Mouse (Mus musculus): ENCODE data around the gene Kcnj15.

Gene Kcnj15

GRCm38 (mm10) chr16:95257266-95257894 is at the start of gene Kcnj15:
TSS of gene Kcnj15 (plus strand) at chr16:95257558.
- in situ Hi-C loops (cut with MboI, MseI) = no loop called here

DNA sequence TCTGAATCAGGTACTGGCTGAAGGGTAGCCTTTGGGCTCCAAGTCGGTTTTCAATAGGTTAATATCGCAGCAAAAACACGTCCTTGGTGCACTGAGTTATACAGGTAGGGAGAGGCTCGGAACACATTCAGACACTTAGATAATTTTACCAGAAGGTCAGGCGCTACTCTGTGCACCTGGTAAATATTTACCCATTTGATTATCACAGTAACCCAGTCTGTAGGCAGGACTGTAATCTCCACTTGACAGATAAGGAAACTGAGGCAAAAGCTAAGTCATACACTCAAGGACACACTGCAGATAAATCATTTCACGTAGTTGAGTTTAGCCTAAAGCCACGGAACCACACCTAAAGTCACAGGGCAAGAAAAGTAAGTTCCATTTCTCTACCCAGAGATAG is 49.1 kb upstream of the Kcnj15 start:
- in situ Hi-C loops (cut with MboI, MseI) = no loop called here

- in situ Hi-C loops (cut with MboI, MseI) = no loop called here
Observed at GRCm38 (mm10) chr16:95209011-95209466, 48.3 kb upstream of the Kcnj15 start.

- in situ Hi-C loops (cut with MboI, MseI) = no loop called here
Observed at GRCm38 (mm10) chr16:95214251-95215197, 42.8 kb upstream of the Kcnj15 start.

GRCm38 (mm10) chr16:95215782-95216181 is 41.6 kb upstream of the Kcnj15 start:
- in situ Hi-C loops (cut with MboI, MseI) = no loop called here

- in situ Hi-C loops (cut with MboI, MseI) = no loop called here
Observed at GRCm38 (mm10) chr16:95216346-95216745, 41.0 kb upstream of the Kcnj15 start.

DNA sequence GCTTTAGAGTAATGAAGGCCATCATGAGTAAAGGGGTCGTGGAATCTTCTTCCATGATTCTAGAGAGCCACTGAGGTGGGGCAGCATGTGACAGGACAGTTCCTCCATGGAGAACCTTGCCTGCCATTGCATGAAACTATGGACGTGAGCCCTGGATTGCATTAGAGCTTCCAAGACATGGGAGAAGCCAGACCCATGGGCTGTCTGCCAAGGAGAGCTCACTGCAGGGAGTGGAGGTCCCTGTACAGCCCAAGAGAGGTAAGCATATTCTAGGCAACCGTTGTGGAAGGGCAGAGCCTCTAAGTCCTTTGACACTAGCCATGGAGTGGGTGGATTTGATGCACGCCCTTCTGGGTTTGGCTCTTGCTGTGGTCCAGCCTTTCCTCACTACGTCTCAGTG is 40.5 kb upstream of the Kcnj15 start:
- in situ Hi-C loops (cut with MboI, MseI) = no loop called here

GRCm38 (mm10) chr16:95218783-95219182 is 38.6 kb upstream of the Kcnj15 start:
- in situ Hi-C loops (cut with MboI, MseI) = no loop called here

DNA sequence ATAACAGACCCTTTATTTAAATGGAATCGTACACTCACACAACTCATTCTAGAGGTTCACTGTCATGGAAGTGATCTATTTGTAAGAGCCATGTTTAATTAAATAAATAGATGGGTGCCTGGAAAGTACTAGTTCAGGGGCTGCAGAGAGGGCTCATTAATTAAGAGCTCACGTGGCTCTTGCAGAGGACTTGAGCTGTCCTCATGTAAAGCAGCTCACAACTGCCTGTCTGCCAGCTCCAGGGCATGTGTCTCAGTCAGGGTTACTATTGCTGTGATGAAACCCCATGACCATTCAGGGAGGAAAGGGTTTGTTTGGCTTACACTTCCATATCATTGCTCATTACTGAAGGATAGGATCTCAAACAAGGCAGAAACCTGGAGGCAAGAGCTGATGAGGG is 37.9 kb upstream of the Kcnj15 start:
- in situ Hi-C loops (cut with MboI, MseI) = no loop called here

- in situ Hi-C loops (cut with MboI, MseI) = no loop called here
Observed at GRCm38 (mm10) chr16:95221051-95221450, 36.3 kb upstream of the Kcnj15 start.

DNA sequence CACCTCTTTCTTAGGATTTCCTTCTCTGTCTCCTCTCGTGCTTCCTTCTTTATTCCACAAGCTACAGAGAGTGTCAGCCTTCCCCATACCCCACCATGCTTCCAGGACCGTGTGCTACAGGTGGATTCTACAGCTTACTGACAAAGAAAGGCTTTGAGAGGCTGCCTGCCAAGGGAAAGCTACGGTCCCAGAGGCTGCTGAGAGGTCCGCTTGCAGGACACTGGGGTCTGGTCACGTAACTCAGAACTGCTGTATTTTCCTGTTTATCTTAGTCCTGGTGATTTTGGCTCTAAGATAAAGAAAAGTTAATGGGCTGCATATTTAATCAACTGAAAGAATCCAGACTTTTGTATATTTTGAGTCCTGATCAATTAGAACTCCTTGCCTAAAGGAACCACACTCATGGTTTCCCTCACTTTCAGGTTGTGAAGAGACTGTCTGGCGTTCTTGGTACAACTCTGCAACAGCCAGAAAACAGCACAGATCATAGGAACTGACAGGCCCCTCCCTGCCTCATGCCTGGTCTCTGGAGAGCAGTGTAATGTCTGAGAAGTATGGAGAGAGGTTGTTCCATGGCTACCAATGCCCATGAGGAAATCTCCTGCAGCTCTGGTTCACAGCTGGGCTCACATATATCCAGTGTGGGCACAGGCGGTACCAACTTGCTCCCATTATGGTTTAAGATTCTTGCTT is 35.2 kb upstream of the Kcnj15 start:
- in situ Hi-C loops (cut with MboI, MseI) = no loop called here

DNA sequence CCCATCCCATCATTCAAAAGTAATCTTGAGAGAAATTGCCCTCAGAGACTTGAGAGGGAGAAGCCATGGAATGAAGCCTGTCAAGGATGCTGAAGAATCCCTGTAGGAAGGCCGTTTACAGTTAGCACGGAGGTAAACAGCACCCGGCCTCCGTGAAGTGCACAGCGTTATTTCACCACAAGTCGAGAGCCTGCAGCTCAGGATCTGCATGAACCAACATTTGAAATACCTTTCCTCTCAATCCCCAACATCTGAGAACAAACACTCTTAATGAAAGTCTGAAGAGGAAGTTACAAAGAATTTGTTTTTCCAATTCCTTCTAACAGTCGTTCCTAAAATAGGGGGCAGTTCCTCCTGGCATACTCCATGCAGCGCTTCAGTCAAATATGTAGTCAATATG is 33.9 kb upstream of the Kcnj15 start:
- in situ Hi-C loops (cut with MboI, MseI) = no loop called here

DNA sequence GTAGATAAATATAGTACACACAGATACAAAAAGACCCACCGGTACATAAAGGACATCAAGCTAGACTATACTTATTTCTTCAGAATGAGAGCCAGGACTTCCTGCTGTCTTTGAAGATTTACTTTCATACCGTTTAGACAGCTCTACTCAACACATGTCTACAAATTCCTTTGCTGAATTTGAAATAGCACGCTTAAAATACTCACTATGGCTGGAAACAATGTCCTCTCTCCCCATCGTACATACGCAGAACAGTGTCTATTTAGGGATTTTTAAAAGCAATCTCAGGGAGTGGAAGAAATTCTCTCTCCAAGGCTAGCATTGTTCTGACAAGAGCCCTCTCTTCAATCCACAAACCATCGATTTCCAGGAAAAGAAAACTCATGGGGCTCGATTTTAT is 32.1 kb upstream of the Kcnj15 start:
- in situ Hi-C loops (cut with MboI, MseI) = no loop called here

GRCm38 (mm10) chr16:95231768-95232167 is 25.6 kb upstream of the Kcnj15 start:
- in situ Hi-C loops (cut with MboI, MseI) = no loop called here

DNA sequence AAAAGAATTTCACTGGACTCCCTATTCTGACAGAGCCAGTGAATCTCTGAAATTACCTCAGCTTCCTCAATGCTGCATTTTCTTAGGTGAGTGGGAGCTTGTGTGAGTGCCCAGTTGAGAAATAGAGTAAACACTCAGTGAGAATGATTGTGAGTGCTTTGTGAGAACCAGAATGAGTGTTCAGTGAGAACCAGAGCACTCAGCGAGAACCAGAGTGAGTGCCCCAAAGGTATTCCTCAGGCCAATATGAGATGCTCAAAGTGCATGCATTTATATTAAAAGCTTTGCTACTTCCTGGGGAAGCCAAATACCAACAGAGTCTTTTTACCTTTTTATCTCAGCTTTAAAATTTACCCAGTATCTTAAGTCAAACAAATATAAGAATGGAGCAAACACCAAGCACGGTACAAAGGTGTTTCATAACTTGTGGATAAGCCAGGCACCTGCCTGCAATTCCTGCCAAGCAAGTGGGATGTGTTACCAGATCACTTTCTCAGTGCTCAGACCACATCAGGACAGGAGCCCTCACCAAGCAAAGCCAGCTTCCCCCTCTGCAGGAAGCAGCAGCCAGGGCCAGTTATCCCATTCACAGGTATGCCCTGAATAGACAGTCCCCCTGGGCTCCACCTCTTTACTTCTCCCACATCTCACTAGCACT is 22.3 kb upstream of the Kcnj15 start:
- in situ Hi-C loops (cut with MboI, MseI) = no loop called here

GRCm38 (mm10) chr16:95239209-95239925 is 18.0 kb upstream of the Kcnj15 start:
- in situ Hi-C loops (cut with MboI, MseI) = no loop called here

DNA sequence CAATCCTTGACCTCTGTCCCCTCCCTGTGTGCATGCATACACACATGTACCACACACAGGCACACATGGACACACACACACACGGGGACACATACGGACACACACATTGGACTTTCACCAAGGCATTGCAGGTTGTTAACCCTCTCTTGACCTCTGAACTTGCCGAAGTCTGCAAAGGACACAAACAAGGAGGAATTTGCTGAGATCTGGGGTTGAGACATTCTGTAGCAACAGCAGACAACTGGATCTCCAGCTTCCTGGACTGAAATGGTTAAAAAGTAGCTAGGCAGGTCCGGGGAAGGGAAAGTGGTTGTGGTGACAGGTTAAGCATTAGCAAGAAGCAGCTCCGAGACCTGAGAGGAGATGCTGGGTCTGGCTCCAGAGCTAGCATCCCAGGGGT is 16.7 kb upstream of the Kcnj15 start:
- in situ Hi-C loops (cut with MboI, MseI) = no loop called here

- in situ Hi-C loops (cut with MboI, MseI) = no loop called here
Observed at GRCm38 (mm10) chr16:95241581-95241980, 15.8 kb upstream of the Kcnj15 start.

GRCm38 (mm10) chr16:95242114-95242513 is 15.2 kb upstream of the Kcnj15 start:
- in situ Hi-C loops (cut with MboI, MseI) = no loop called here

GRCm38 (mm10) chr16:95243401-95243800 is 14.0 kb upstream of the Kcnj15 start:
- in situ Hi-C loops (cut with MboI, MseI) = no loop called here
